Mouse (Mus musculus) forebrain, postnatal 0 days (tissue): Measurements from ENCODE around the gene Midn. TPM values are rescaled to one million over a fixed set of nuclear protein-coding genes. Genes with fewer than 3 reads are reported as not detected.

ENCODE experiments used
- ATAC-seq: fragments of 200-750 bp; cut with Nextera tagmentation; 2 replicates; pipeline ENCODE4 v1.8.0; 2017; ENCODE audit warnings: mild to moderate bottlenecking, moderate library complexity
- DNase-seq: peaks from one replicate; pipeline ENCODE4 v3.0.0-alpha.2; 2015
- H3K27ac ChIP-seq: fragments of 300-500 bp; sonication (generic); 2 replicates; pipeline ENCODE4 v1.5.1; 2014; ENCODE audit warnings: low read depth, mild to moderate bottlenecking, antibody characterized with exemption, low read length, moderate library complexity, mixed read lengths
- H3K27me3 ChIP-seq: fragments of 300-500 bp; sonication (generic); 2 replicates; pipeline ENCODE4 v1.6.1; 2014; ENCODE audit warnings: mild to moderate bottlenecking, low read length, mixed read lengths; ENCODE audit not compliant: insufficient read depth
- H3K36me3 ChIP-seq: fragments of 300-500 bp; sonication (generic); 2 replicates; pipeline ENCODE4 v1.6.1; 2014; ENCODE audit warnings: mild to moderate bottlenecking, moderate library complexity; ENCODE audit not compliant: insufficient read depth
- H3K4me1 ChIP-seq: fragments of 300-500 bp; sonication (generic); 2 replicates; pipeline ENCODE4 v1.6.1; 2014; ENCODE audit warnings: antibody characterized with exemption; ENCODE audit not compliant: insufficient read depth
- H3K4me2 ChIP-seq: fragments of 300-500 bp; sonication (generic); 2 replicates; pipeline ENCODE4 v1.6.1; 2014; ENCODE audit warnings: low read depth, mild to moderate bottlenecking, moderate library complexity
- H3K4me3 ChIP-seq: fragments of 300-500 bp; sonication (generic); 2 replicates; pipeline ENCODE4 v1.5.1; 2014; ENCODE audit warnings: low read depth, low read length, mixed read lengths
- H3K9ac ChIP-seq: fragments of 300-500 bp; sonication (generic); 2 replicates; pipeline ENCODE4 v1.6.1; 2014; ENCODE audit warnings: mild to moderate bottlenecking
- H3K9me3 ChIP-seq: fragments of 300-500 bp; sonication (generic); 2 replicates; pipeline ENCODE4 v1.6.1; 2016; ENCODE audit warnings: low read length
- CTCF ChIP-seq: sonication (generic); IDR thresholded peaks from 2 replicates; pipeline ENCODE4 v1.5.1; 2016; ENCODE audit warnings: antibody characterized with exemption, control low read depth, low read depth
- WGBS: fragments of 180-500 bp; shearing (Covaris S2); extraction: QIAGEN DNeasy Blood & Tissue Kit; methylation state at CpG from one replicate; pipeline ENCODE4 v1.1.7; 2014; 5-methylcytosine and 5-hydroxymethylcytosine counted together
- polyA plus RNA-seq: library from polyadenylated mRNA; unstranded; fragments of >200 nt; fragmentation: Nextera tagmentation; extraction: Ambion mirVana; gene quantifications from 2 replicates; pipeline ENCODE4 v1.2.1, GENCODE M21; 2015
- total RNA-seq: library from RNA; depleted of rRNA; stranded (reverse); fragments of >200 nt; gene quantifications from 2 replicates; pipeline ENCODE4 v1.2.3, GENCODE M21; 2014

Midn gene
- total and polyA plus RNA-seq, 2 experiments from 2014 or later: 19.3 to 120 TPM

DNA sequence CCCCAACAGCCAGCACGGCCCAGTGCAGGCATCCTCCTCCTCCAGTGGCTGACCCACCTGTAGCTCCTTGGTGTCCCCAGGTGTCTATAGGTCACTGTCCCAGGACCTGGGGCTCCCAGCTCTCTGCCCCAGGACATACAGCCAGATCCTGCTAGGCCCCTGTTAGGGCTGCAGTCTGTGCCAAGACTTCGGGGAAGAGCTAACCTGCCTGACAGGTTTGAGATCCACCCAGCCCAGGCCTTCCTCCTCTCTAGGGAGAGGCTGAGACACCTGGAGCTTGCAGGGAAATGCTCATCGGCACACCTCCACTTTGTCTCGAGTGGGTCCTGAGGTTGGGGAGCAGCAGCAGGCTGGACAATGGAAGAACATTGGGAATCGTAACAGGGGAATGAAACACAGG lies 42.1 kb upstream of the Midn start:
- DNase-seq: no peak
- 71% methylated on average over 5 of the region's 5 CpGs for WGBS
- no peak overlapping the region for H3K4me2 ChIP-seq

DNA sequence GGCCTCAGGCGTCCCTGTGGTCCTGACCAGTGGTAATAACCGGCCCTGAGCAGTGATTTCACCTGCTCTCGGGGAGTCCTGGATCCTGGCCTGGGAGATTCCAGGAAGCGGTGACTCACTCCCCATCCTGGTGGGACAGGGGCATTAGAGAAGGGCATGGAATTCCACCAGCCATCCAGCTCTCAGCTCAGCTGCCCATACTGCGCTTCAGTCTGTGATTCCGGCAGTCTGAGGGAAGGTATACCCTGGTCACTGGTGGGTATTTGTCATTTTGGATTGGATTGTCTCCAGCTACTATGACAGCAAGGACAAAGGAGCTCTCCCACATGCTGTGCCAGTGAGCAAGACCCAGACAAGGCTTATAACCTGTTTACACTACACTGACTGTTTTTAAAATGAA lies 40.4 kb upstream of the Midn start:
- H3K4me2 ChIP-seq: no peak overlapping the region
- no peak overlapping the region for H3K27ac ChIP-seq
- no peak for ATAC-seq
- 64% methylated on average over 6 of the region's 6 CpGs for WGBS
- DNase-seq: no peak
- H3K27me3 ChIP-seq: no peaks in the 10 kb centered on the region
- TF ChIP-seq CTCF: no peak
- H3K4me3 ChIP-seq: no peak overlapping the region
- H3K4me1 ChIP-seq: no peaks in the 10 kb centered on the region
- no peaks in the 10 kb centered on the region for H3K36me3 ChIP-seq
- H3K9ac ChIP-seq: no peak overlapping the region
- H3K9me3 ChIP-seq: no peaks in the 10 kb centered on the region

More for the DNA sequence above, 42.1 kb upstream of the Midn start:
- peaks cover 8% of the 10 kb centered on the region for H3K4me1 ChIP-seq
- no peak for TF ChIP-seq CTCF
- no peak for ATAC-seq
- no peak overlapping the region for H3K9ac ChIP-seq
- H3K36me3 ChIP-seq: no peaks in the 10 kb centered on the region
- H3K27me3 ChIP-seq: no peaks in the 10 kb centered on the region
- H3K27ac ChIP-seq: no peak overlapping the region
- no peaks in the 10 kb centered on the region for H3K9me3 ChIP-seq
- no peak overlapping the region for H3K4me3 ChIP-seq

DNA sequence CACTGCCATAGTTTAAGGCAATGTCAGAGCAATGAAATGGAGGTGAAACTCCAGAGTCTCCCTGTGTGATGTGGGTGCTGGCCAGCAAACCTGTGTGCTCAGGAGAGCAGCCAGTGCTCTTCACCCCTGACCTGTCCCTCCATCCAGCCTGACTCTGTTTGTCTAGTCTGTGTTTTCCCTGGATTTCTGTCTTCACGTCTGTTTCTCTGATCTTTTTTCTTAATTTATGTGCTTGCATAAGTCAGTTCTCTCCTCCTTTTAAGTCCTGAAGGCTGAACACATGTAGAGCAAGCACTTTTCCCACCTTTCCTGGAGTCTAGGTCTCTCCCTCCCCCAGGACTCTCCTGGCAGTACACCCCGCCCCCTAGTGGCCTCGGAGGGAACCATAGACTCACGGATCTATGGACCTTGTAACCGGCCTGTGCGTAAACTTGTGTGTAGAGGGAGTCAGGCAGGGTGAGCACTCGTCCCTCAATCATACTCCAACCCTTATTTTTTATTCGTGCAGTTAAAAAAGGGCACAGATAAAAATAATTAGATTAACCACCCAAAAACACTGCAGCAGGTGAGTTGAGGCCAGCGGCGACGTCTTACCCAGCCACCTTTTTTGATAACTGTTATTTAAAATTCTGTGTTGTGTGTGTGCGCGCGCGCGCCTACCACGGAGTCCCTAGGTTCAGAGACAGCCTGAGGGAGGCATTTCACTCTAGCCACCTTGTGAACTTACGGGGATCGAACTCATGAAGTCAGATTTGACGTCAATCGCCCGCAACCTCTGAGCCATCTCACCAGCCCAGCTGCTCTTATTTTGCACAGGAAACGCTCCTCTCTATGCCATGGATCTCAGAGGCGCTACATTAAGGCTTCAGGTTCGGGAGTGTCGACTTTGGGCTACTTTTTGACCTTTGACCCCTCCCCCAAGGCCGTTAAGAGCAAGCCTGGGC lies 33.5 kb upstream of the Midn start:
- DNase-seq (peak; percentile 88), ATAC-seq (peak; percentile 12; the same call in 1 of the 2 replicates)
- H3K36me3 ChIP-seq: 0 out of 2 replicates have a peak, but pooled peaks cover 3% of the 10 kb centered on the region
- peaks cover 17% of the 10 kb centered on the region for H3K4me1 ChIP-seq
- peak overlapping the region; percentile 92 for H3K4me3 ChIP-seq
- WGBS: 3% methylated on average over 27 of the region's 27 CpGs
- H3K9me3 ChIP-seq: no peaks in the 10 kb centered on the region
- H3K9ac ChIP-seq: peak overlapping the region; percentile 35; the same call in 1 of the 2 replicates
- H3K27ac ChIP-seq: peak overlapping the region; percentile 73
- no peaks in the 10 kb centered on the region for H3K27me3 ChIP-seq
- H3K4me2 ChIP-seq: peak overlapping the region; percentile 54
- peak; percentile 90 for TF ChIP-seq CTCF

DNA sequence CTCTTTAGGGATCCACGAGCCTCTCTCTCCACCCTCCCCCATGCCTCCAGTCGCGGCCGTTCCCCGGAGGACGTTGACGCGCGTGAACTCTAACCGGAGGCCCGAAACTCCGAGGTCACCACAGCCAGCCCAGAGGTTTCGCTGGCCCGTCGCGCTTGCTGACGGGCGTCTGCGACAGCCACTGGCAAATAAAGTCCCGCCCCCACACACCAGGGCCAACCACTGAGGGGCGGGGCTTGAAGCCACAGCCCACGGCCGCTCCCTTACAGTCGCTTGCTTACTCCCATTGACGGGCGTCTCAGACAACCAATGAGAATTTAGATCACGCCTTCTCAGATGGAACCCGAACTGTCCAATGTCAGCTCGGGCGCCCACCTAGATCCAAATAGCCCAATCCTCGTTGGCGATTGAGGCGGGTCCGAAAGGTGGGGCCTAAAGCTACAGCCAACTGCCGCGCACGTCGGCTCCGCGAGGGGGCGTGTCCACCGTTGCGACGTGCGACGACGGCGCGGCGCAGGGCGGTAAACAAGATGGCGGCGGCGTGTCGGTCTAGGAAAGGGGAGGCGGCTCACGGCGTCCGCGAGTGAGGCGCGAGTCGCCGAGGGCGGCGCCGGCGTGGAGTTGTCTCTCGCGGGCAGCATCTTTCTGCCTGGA lies 32.7 kb upstream of the Midn start, which contains the start of gene Stk11:
Gene Stk11, plus strand, starts transcription at position 514 of the 654 bp plus-strand sequence.
- Histone ChIP-seq H3K4me1 (peaks cover 17% of the 10 kb centered on the region), H3K9ac (peak within 1 kb of the TSS; percentile 74), H3K27me3 (no peaks in the 10 kb centered on the region), H3K9me3 (no peaks in the 10 kb centered on the region), H3K36me3 (peaks cover 6% of the 10 kb centered on the region; the same call in 1 of the 2 replicates), H3K4me2 (peak within 1 kb of the TSS; percentile 74), H3K27ac (peak within 1 kb of the TSS; percentile 79), H3K4me3 (peak within 1 kb of the TSS; percentile 92)
- TF ChIP-seq CTCF: peak; percentile 47
- under 1% methylated on average over 67 of the region's 70 CpGs for WGBS
- peak; percentile 100 for DNase-seq
- ATAC-seq: peak; percentile 98

DNA sequence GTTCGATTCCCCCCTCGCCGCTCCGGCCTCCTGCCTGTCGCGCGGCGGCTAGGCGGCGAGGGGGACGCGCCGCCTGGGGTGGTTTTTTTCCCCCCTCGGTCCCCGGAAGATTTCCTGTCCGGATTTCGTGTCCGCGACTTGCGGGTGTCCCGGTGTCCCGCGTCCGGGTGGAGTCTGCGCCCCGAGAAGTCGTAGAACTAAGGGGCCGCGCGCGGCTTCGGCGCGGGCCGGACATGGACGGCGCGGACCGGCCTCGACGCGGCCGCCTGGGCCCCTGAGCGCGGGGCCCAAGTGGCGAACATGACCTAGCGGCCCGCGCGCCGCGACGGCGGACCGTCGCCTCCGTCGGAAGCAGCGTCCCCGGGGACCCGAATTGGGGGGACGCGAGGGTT lies 32.1 kb upstream of the Midn start:
- Histone ChIP-seq H3K27ac (peak overlapping the region; percentile 79), H3K4me3 (peak overlapping the region; percentile 92), H3K36me3 (peaks cover 8% of the 10 kb centered on the region; the same call in 1 of the 2 replicates), H3K4me1 (peaks cover 17% of the 10 kb centered on the region), H3K9ac (peak overlapping the region; percentile 74), H3K27me3 (no peaks in the 10 kb centered on the region), H3K4me2 (peak overlapping the region; percentile 74), H3K9me3 (no peaks in the 10 kb centered on the region)
- ATAC-seq: no peak
- WGBS: 3% methylated on average over 55 of the region's 63 CpGs
- TF ChIP-seq CTCF: no peak
- no peak for DNase-seq

DNA sequence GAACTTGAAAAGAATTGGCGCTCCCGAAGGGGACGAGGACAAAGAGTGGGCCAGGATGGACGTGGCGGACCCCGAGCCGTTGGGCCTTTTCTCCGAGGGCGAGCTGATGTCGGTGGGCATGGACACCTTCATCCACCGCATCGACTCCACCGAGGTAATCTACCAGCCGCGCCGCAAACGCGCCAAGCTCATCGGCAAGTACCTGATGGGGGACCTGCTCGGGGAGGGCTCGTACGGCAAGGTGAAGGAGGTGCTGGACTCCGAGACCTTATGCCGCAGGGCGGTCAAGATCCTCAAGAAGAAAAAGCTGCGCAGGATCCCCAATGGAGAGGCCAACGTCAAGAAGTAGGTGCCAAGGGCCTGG lies 31.5 kb upstream of the Midn start:
- no peak for ATAC-seq

More for the DNA sequence above, 31.5 kb upstream of the Midn start:
- Histone ChIP-seq H3K36me3 (peaks cover 8% of the 10 kb centered on the region; the same call in 1 of the 2 replicates), H3K4me3 (peak overlapping the region; percentile 92), H3K4me1 (peaks cover 17% of the 10 kb centered on the region), H3K9me3 (no peaks in the 10 kb centered on the region), H3K4me2 (peak overlapping the region; percentile 74), H3K9ac (peak overlapping the region; percentile 74), H3K27me3 (no peaks in the 10 kb centered on the region), H3K27ac (no peak overlapping the region)
- WGBS: under 1% methylated on average over 27 of the region's 27 CpGs
- TF ChIP-seq CTCF: no peak
- DNase-seq: no peak
